Mouse (Mus musculus): ENCODE data around the gene Vmn1r192.
"Not testable (repeated sequence)": the region's sequence is repeated elsewhere in the genome, so short reads cannot be mapped to it uniquely, and the experiment has no call there.

Gene Vmn1r192

GRCm38 (mm10) chr13:22191041-22191440 is at the start of gene Vmn1r192:
Gene Vmn1r192 (minus strand): TSS chr13:22191141.
- DNase-seq = no peak

- DNase-seq = not testable (repeated sequence)
Observed at GRCm38 (mm10) chr13:22223060-22223459, 32.1 kb upstream of the Vmn1r192 start, which contains the start of gene Vmn1r193. Gene Vmn1r193 (minus strand): TSS chr13:22223160.

DNA sequence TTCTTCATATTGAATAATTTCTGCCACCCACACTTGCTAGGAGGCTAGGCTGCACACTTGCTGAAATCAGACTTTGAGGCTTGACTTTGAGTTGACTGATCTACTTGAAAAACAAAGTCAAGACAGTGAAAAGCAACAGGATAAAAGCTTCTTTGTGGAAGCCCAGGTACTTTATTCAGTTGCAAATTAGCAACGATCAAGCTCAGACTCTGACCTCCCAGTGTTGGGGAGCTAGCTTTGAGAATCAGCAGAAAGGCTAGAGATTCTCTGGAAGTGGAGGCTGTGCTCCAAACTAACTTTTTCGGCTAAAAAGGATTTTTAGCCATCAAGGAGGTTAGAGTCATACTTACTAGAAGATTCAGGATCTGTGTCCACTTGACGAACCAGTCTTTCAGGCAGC is 1.8 kb upstream of the Vmn1r192 start:
- not testable (repeated sequence) for DNase-seq

DNA sequence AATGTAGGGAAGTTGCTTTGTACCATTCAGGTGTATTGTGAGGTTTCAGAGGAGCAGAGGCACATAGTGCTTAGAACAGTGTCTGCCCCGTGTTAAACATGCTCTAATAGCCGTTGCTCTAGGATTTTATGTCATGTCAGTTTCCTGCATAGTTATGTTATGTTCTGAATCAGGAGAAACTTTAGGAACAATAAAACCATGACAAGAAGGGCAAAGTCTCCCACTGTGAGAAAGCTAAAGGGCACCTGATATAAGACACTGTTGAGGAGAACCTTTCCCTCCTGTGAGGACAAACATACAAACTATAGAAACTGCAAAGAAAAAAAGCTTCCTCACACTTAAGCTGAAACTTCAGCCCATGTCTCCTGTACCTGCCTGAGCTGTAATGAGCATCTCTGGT is 556 bp downstream of the Vmn1r192 start:
- DNase-seq = no peak

GRCm38 (mm10) chr13:22189313-22189712 is 1.6 kb downstream of the Vmn1r192 start:
- no peak for DNase-seq

- no peak for DNase-seq
Observed at GRCm38 (mm10) chr13:22183869-22184268, 7.1 kb downstream of the Vmn1r192 start, which contains the start of gene Vmn1r191. Gene Vmn1r191 (minus strand): TSS chr13:22183969.

- DNase-seq = no peak
Observed at GRCm38 (mm10) chr13:22168416-22168815, 22.5 kb downstream of the Vmn1r192 start.

- DNase-seq = not testable (repeated sequence)
Observed at GRCm38 (mm10) chr13:22136495-22137293, 54.2 kb downstream of the Vmn1r192 start.

Data from cerebellum, postnatal 25 days (tissue).